Mouse (Mus musculus): ENCODE data around the gene Stk11ip.

DNA sequence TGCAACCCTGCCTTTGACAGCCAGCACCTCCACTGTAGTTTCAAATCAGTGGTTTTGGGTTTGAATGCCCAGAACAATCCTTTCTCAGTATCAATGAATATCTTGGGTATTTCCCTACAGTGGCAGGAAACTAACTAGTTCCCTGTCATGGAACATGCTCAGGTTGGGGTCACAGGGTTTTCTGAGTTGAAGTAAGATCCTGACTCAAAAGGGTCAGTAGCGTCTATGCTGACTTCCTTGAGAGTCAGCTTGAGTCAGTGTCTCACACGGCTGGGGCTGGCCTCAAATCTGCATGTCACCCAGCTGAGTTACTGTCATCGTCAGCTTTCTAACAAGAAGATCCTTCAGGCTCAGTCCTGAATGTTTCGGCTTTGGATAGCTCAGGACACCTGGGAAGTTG lies 22.4 kb upstream of the Stk11ip start:
- TF ChIP-seq CTCF (conservative IDR thresholded peaks at IDR 0.05; ENCODE audit: low read length) (no peak), POU5F1 (IDR thresholded peaks at IDR 0.05; ENCODE audit: borderline replicate concordance, low read length) (no peak), NANOG (IDR thresholded peaks at IDR 0.05; ENCODE audit: borderline replicate concordance, low read length) (no peak)

Data from E14TG2a.4 (cell line).